ENCODE assay signal across 15 mouse cellular contexts in genomic region chr9:29651226-29651625, GRCm38 (mm10).
DNase-seq lines count a peak whose midpoint lies in the region; ATAC-seq lines count a peak whose summit lies in the region.
"Had no signal": no experiment of that assay in that cellular context is flagged by ENCODE, and none has a peak within 500 bp of the region (broad histone marks: within the 10 kb centered on the region; RNA-seq: fewer than 3 reads in every experiment).

No protein-coding gene starts in this region.

- H3K4me2 ChIP-seq in midbrain, embryonic 15.5 days, result no peak overlapping the region
- H3K4me2 ChIP-seq in midbrain, embryonic 11.5 days, result no peak overlapping the region
- H3K4me2 ChIP-seq in hindbrain, embryonic 12.5 days (replicated peaks), result no peak overlapping the region
- H3K4me2 ChIP-seq: embryonic facial prominence, embryonic 13.5 days; forebrain, embryonic 15.5 days; heart, embryonic 11.5 days had no signal

- intact Hi-C loops in heart, postnatal 36 days (cut with DNase I), result loop anchor here (2.0 kb wide), 1 partner anchor 1390 kb away; no protein-coding TSS in a partner anchor

- 0 out of 2 replicates have a peak, but pooled peaks have one; percentile 3 for ATAC-seq in midbrain, embryonic 15.5 days (replicated peaks)
- ATAC-seq in midbrain, embryonic 11.5 days (ENCODE audit: low FRiP score), result no peak
- ATAC-seq in hindbrain, embryonic 12.5 days (ENCODE audit: low FRiP score), result no peak
- ATAC-seq: activated CD4-positive, CD25-positive, alpha-beta regulatory T cell, adult 4 months; inflammation-experienced regulatory T-cells, adult 6 months had no signal

- no peaks in the 10 kb centered on the region for H3K9me3 ChIP-seq in midbrain, embryonic 15.5 days
- H3K9me3 ChIP-seq in midbrain, embryonic 11.5 days (ENCODE audit: control insufficient read depth, low read length), result no peaks in the 10 kb centered on the region
- H3K9me3 ChIP-seq in hindbrain, embryonic 12.5 days (replicated peaks), result no peaks in the 10 kb centered on the region
- H3K9me3 ChIP-seq: forebrain, embryonic 15.5 days had no signal

- no peak overlapping the region for H3K9ac ChIP-seq in midbrain, embryonic 15.5 days
- no peak overlapping the region for H3K9ac ChIP-seq in midbrain, embryonic 11.5 days (ENCODE audit: low read length)
- no peak overlapping the region for H3K9ac ChIP-seq in hindbrain, embryonic 12.5 days
- H3K9ac ChIP-seq: embryonic facial prominence, embryonic 13.5 days; forebrain, embryonic 15.5 days had no signal

- WGBS in midbrain, embryonic 15.5 days, result 57% methylated on average over 4 of the region's 4 CpGs
- 55% methylated on average over 4 of the region's 4 CpGs for WGBS in midbrain, embryonic 11.5 days
- WGBS in hindbrain, embryonic 12.5 days, result 53% methylated on average over 4 of the region's 4 CpGs

- 0 out of 2 replicates have a peak, but pooled peaks cover 7% of the 10 kb centered on the region for H3K4me1 ChIP-seq in midbrain, embryonic 15.5 days
- H3K4me1 ChIP-seq in midbrain, embryonic 11.5 days (ENCODE audit: control insufficient read depth, insufficient read depth, low read length), result no peaks in the 10 kb centered on the region
- H3K4me1 ChIP-seq in hindbrain, embryonic 12.5 days, result peaks cover 8% of the 10 kb centered on the region

- no peaks in the 10 kb centered on the region for H3K27me3 ChIP-seq in midbrain, embryonic 15.5 days (replicated peaks)
- H3K27me3 ChIP-seq in midbrain, embryonic 11.5 days (ENCODE audit: control insufficient read depth, insufficient read depth, low read length), result no peaks in the 10 kb centered on the region
- H3K27me3 ChIP-seq in hindbrain, embryonic 12.5 days, result peaks cover 6% of the 10 kb centered on the region; the same call in 1 of the 2 replicates
- H3K27me3 ChIP-seq: CH12.LX; forebrain, embryonic 15.5 days had no signal

- H3K36me3 ChIP-seq in midbrain, embryonic 15.5 days (replicated peaks), result no peaks in the 10 kb centered on the region
- H3K36me3 ChIP-seq in midbrain, embryonic 11.5 days (ENCODE audit: control insufficient read depth, insufficient read depth, low read length), result no peaks in the 10 kb centered on the region
- no peaks in the 10 kb centered on the region for H3K36me3 ChIP-seq in hindbrain, embryonic 12.5 days
- H3K36me3 ChIP-seq: embryonic facial prominence, embryonic 13.5 days; forebrain, embryonic 15.5 days; G1E had no signal

- no peak overlapping the region for H3K4me3 ChIP-seq in midbrain, embryonic 15.5 days
- H3K4me3 ChIP-seq in midbrain, embryonic 11.5 days (ENCODE audit: low read depth, low read length), result no peak overlapping the region
- H3K4me3 ChIP-seq in hindbrain, embryonic 12.5 days, result no peak overlapping the region
- H3K4me3 ChIP-seq: embryonic facial prominence, embryonic 13.5 days; forebrain, embryonic 15.5 days had no signal

- H3K27ac ChIP-seq in midbrain, embryonic 15.5 days, result no peak overlapping the region
- H3K27ac ChIP-seq in midbrain, embryonic 11.5 days (ENCODE audit: low read depth, low read length), result no peak overlapping the region
- no peak overlapping the region for H3K27ac ChIP-seq in hindbrain, embryonic 12.5 days
- H3K27ac ChIP-seq: embryonic facial prominence, embryonic 13.5 days; forebrain, embryonic 15.5 days had no signal

- DNase-seq in heart, adult 11 months, result peak; percentile 58
- no peak for DNase-seq in heart, postnatal 36 days
- DNase-seq in midbrain, embryonic 11.5 days (ENCODE audit: low spot score, missing footprints), result no peak
- peak; percentile 53 for DNase-seq in R1 (ENCODE audit: low read depth, low spot score)
- DNase-seq in adrenal gland, adult 18-20 months (ENCODE audit: low spot score in 2 of 2), result no peak
- DNase-seq: gastrocnemius, postnatal 36 days had no signal

Comparison
In these comparisons a context has a peak if more than half of its experiments do, and no peak if none do; other contexts are left out.
1. DNase-seq: peak in heart, adult 11 months (single experiment) and R1 (single experiment); none in heart, postnatal 36 days (0 of 2), midbrain, embryonic 11.5 days (single experiment) and adrenal gland, adult 18-20 months (0 of 2).